Mouse (Mus musculus) myocyte (in vitro differentiated cells): ENCODE data around the gene Rusc2. TPM values are rescaled to one million over a fixed set of nuclear protein-coding genes. Genes with fewer than 3 reads are reported as not detected.

ENCODE experiments used
- H3K27me3 ChIP-seq: one replicate; pipeline ENCODE4 v1.6.1; 2011; ENCODE audit not compliant: control insufficient read depth, insufficient read depth, insufficient read length
- H3K36me3 ChIP-seq: one replicate; pipeline ENCODE4 v1.6.1; 2011; ENCODE audit not compliant: control insufficient read depth, insufficient read depth
- H3K4me2 ChIP-seq: one replicate; pipeline ENCODE4 v1.6.1; 2011; ENCODE audit warnings: low read depth, control low read depth
- H3K4me3 ChIP-seq: one replicate; pipeline ENCODE4 v1.5.1; 2011; ENCODE audit warnings: mild to moderate bottlenecking, control low read depth, moderate library complexity
- H3K79me2 ChIP-seq: one replicate; pipeline ENCODE4 v1.6.1; 2011; ENCODE audit not compliant: control insufficient read depth, insufficient read depth
- H3ac ChIP-seq: one replicate; pipeline ENCODE4 v1.6.1; 2011; ENCODE audit not compliant: control insufficient read depth, insufficient read length
- CEBPB ChIP-seq: IDR thresholded peaks from 2 replicates; pipeline ENCODE4 v1.6.1; 2011; ENCODE audit warnings: mild to moderate bottlenecking, moderate library complexity; ENCODE audit not compliant: poor library complexity, insufficient read depth, severe bottlenecking
- E2F4 ChIP-seq: IDR thresholded peaks from one replicate; pipeline ENCODE4 v1.6.1; 2011; ENCODE audit warnings: mild to moderate bottlenecking, control low read depth, moderate library complexity; ENCODE audit not compliant: insufficient read depth
- MAX ChIP-seq: IDR thresholded peaks from one replicate; pipeline ENCODE4 v1.6.1; 2011; ENCODE audit warnings: low read depth, mild to moderate bottlenecking, control low read depth
- MYOD1 ChIP-seq, 3 experiments: IDR thresholded peaks; one replicate each; pipeline ENCODE4 v1.6.1; 2011; ENCODE audit warnings: control low read depth in 2 of 3, low read depth in 2 of 3, mild to moderate bottlenecking in 2 of 3, moderate library complexity in 1 of 3; ENCODE audit not compliant: insufficient read length in 2 of 3, control insufficient read depth in 1 of 3
- MYOG ChIP-seq, 3 experiments: IDR thresholded peaks; one replicate each; pipeline ENCODE4 v1.6.1; 2011; ENCODE audit warnings: control low read depth in 2 of 3, low read depth in 2 of 3, mild to moderate bottlenecking in 2 of 3; ENCODE audit not compliant: insufficient read length in 2 of 3, control insufficient read depth in 1 of 3, insufficient read depth in 1 of 3
- POLR2A ChIP-seq: IDR thresholded peaks from one replicate; pipeline ENCODE4 v1.6.1; 2011; ENCODE audit warnings: low read depth, mild to moderate bottlenecking, control low read depth, moderate library complexity; ENCODE audit not compliant: insufficient read length
- POLR2AphosphoS2 ChIP-seq: IDR thresholded peaks from one replicate; pipeline ENCODE4 v1.6.1; 2011; ENCODE audit warnings: low read depth, control low read depth; ENCODE audit not compliant: insufficient read length
- REST ChIP-seq: IDR thresholded peaks from one replicate; pipeline ENCODE4 v1.6.1; 2011; ENCODE audit warnings: mild to moderate bottlenecking, control low read depth, moderate library complexity; ENCODE audit not compliant: insufficient read depth, insufficient read length
- SRF ChIP-seq: IDR thresholded peaks from one replicate; pipeline ENCODE4 v1.6.1; 2011; ENCODE audit warnings: low read depth; ENCODE audit not compliant: control insufficient read depth, insufficient read length
- TCF12 ChIP-seq: IDR thresholded peaks from one replicate; pipeline ENCODE4 v1.6.1; 2011; ENCODE audit warnings: mild to moderate bottlenecking, control low read depth; ENCODE audit not compliant: poor library complexity, insufficient read depth, severe bottlenecking
- TCF3 ChIP-seq: IDR thresholded peaks from one replicate; pipeline ENCODE4 v1.6.1; 2011; ENCODE audit warnings: low read depth, control low read depth; ENCODE audit not compliant: insufficient read length
- USF1 ChIP-seq: IDR thresholded peaks from one replicate; pipeline ENCODE4 v1.6.1; 2011; ENCODE audit warnings: low read depth, mild to moderate bottlenecking, control low read depth, moderate library complexity
- polyA plus RNA-seq: library from polyadenylated mRNA; unstranded; fragments of >200 nt; fragmentation: generic; extraction: Trizol; gene quantifications from one replicate; pipeline ENCODE4 v1.2.1, GENCODE M21; 2012; ENCODE audit warnings: missing spikeins

The Rusc2 gene
- polyA plus RNA-seq, 1 experiment: 28.2 TPM

- Histone ChIP-seq H3ac (no peak overlapping the region), H3K4me2 (no peak overlapping the region), H3K79me2 (peaks cover 8% of the 10 kb centered on the region), H3K27me3 (no peaks in the 10 kb centered on the region), H3K36me3 (no peaks in the 10 kb centered on the region), H3K4me3 (no peak overlapping the region)
- no peak for TF ChIP-seq REST
- no peak for TF ChIP-seq POLR2A
- no peak for TF ChIP-seq CEBPB
- no peak for TF ChIP-seq TCF12
- no peak for TF ChIP-seq MYOD1 (IDR thresholded peaks at IDR 0.05; ENCODE audit: control insufficient read depth in 1 of 3, insufficient read length in 2 of 3, low read depth in 2 of 3)
- TF ChIP-seq E2F4: no peak
Measured at GRCm38 (mm10) chr4:43400976-43401375, 19.2 kb downstream of the Rusc2 start.

- H3ac ChIP-seq: no peak overlapping the region
- TF ChIP-seq MYOD1 (IDR thresholded peaks at IDR 0.05; ENCODE audit: control insufficient read depth in 1 of 3, insufficient read length in 2 of 3, low read depth in 2 of 3): no peak
- no peak for TF ChIP-seq MAX
- no peak for TF ChIP-seq SRF
- TF ChIP-seq CEBPB: no peak
- TF ChIP-seq USF1: no peak
- TF ChIP-seq MYOG (IDR thresholded peaks at IDR 0.05; ENCODE audit: control insufficient read depth in 1 of 3, insufficient read depth in 1 of 3, insufficient read length in 2 of 3, low read depth in 2 of 3): no peak
- no peak for TF ChIP-seq TCF12
- no peak for TF ChIP-seq POLR2AphosphoS2
- no peak for TF ChIP-seq REST
- TF ChIP-seq TCF3: no peak
- no peak for TF ChIP-seq POLR2A
- no peak for TF ChIP-seq E2F4
- H3K4me2 ChIP-seq: no peak overlapping the region
- H3K27me3 ChIP-seq: no peaks in the 10 kb centered on the region
- H3K36me3 ChIP-seq: no peaks in the 10 kb centered on the region
- peaks cover 8% of the 10 kb centered on the region for H3K79me2 ChIP-seq
- no peak overlapping the region for H3K4me3 ChIP-seq
Measured at GRCm38 (mm10) chr4:43401486-43401885, 19.7 kb downstream of the Rusc2 start.

GRCm38 (mm10) chr4:43402212-43402611 is 20.4 kb downstream of the Rusc2 start:
- Histone ChIP-seq H3K79me2 (peaks cover 8% of the 10 kb centered on the region), H3K27me3 (no peaks in the 10 kb centered on the region), H3K4me2 (no peak overlapping the region), H3ac (no peak overlapping the region), H3K4me3 (no peak overlapping the region), H3K36me3 (no peaks in the 10 kb centered on the region)
- TF ChIP-seq MYOD1 (IDR thresholded peaks at IDR 0.05; ENCODE audit: control insufficient read depth in 1 of 3, insufficient read length in 2 of 3, low read depth in 2 of 3) (peak in 1 of 3 experiments; percentile 0), REST (no peak), TCF12 (no peak), CEBPB (no peak), POLR2AphosphoS2 (no peak), MAX (no peak), SRF (no peak), MYOG (IDR thresholded peaks at IDR 0.05; ENCODE audit: control insufficient read depth in 1 of 3, insufficient read depth in 1 of 3, insufficient read length in 2 of 3, low read depth in 2 of 3) (peak in 1 of 3 experiments; percentile 37), POLR2A (no peak), USF1 (no peak), TCF3 (no peak)

GRCm38 (mm10) chr4:43404697-43405096 is 22.9 kb downstream of the Rusc2 start:
- Histone ChIP-seq H3K36me3 (no peaks in the 10 kb centered on the region), H3ac (no peak overlapping the region), H3K27me3 (no peaks in the 10 kb centered on the region), H3K4me3 (no peak overlapping the region), H3K4me2 (no peak overlapping the region), H3K79me2 (peaks cover 3% of the 10 kb centered on the region)
- no peak for TF ChIP-seq REST
- no peak for TF ChIP-seq MYOG (IDR thresholded peaks at IDR 0.05; ENCODE audit: control insufficient read depth in 1 of 3, insufficient read depth in 1 of 3, insufficient read length in 2 of 3, low read depth in 2 of 3)
- TF ChIP-seq CEBPB: no peak
- TF ChIP-seq USF1: no peak
- TF ChIP-seq TCF3: no peak
- TF ChIP-seq MYOD1 (IDR thresholded peaks at IDR 0.05; ENCODE audit: control insufficient read depth in 1 of 3, insufficient read length in 2 of 3, low read depth in 2 of 3): no peak
- no peak for TF ChIP-seq E2F4
- TF ChIP-seq MAX: no peak
- no peak for TF ChIP-seq TCF12
- no peak for TF ChIP-seq SRF
- no peak for TF ChIP-seq POLR2A
- TF ChIP-seq POLR2AphosphoS2: no peak
